Mouse (Mus musculus) lung, adult 2 months (tissue): ENCODE results near the gene Rabep1.

Experiments used
- CTCF ChIP-seq: fragments of 200-500 bp; IDR thresholded peaks from 2 replicates; pipeline ENCODE4 v1.5.1; 2011; ENCODE audit warnings: mild to moderate bottlenecking, low read length, control low read depth; ENCODE audit not compliant: insufficient read depth
- POLR2A ChIP-seq: fragments of 200-500 bp; IDR thresholded peaks from 2 replicates; pipeline ENCODE4 v1.6.1; 2011; ENCODE audit warnings: low read depth, mild to moderate bottlenecking, control low read depth, low read length, borderline replicate concordance; ENCODE audit errors: extremely low read depth

DNA sequence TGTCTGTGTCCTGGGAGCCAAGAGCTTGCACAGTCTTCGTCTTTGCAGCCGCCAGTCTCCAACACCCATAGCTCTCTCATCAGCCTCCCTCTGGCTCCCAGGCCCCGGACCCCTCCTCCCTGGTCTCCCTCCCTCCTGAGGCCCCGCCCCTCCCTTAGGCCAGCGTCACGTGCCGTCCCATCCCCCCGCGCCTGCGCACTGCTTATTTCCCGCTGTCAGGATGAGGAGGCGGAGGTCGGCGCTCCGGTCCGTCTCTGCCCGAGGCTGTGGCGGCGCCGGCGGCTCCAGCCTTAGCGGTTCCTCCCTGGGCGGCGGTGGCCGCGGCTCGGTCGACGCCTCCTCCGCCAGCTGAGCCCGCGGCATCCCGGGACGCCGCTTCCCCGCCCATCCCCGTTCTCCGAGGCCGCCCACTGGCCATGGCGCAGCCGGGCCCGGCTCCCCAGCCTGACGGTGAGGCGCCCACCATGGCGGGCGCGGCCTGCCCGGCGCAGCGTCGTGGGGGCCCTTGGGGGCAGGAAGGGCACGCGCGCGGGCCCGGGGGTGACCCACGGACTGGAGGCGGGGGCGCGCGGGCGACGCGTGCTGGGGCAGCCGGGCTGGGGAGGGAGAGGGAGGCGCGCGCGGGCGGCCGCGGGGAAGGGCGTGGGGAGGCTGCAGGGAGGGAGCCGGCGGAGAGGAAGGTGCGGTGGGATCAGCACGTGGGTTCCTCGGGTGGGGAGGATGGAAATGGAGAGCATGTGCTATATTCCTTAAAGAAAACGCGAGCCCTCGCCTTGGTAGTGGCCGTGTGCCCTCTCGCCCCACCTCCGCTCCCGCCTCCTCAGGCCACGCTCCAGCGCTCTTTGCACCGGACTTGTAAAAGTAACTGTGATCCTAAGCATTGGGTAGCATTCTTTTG is at the start of gene Rabep1:
- TF ChIP-seq CTCF (no peak), POLR2A (peak; percentile 88; the same call in 1 of the 2 replicates)
